Mouse (Mus musculus) neural tube, embryonic 12.5 days (tissue): Measurements from ENCODE around the gene Tfap2e. TPM values are rescaled to one million over a fixed set of nuclear protein-coding genes. Genes with fewer than 3 reads are reported as not detected.

Source experiments
- ATAC-seq: fragments of 200-750 bp; cut with Nextera tagmentation; 2 replicates; pipeline ENCODE4 v1.8.0; 2017; ENCODE audit warnings: low read depth, mild to moderate bottlenecking, moderate TSS enrichment, moderate library complexity; ENCODE audit not compliant: low FRiP score
- H3K27ac ChIP-seq: fragments of 300-500 bp; sonication (generic); 2 replicates; pipeline ENCODE4 v1.5.1; 2016
- H3K27me3 ChIP-seq: fragments of 300-500 bp; sonication (generic); replicated peaks from 2 replicates; pipeline ENCODE4 v1.6.1; 2016; ENCODE audit warnings: mild to moderate bottlenecking
- H3K36me3 ChIP-seq: fragments of 300-500 bp; sonication (generic); 2 replicates; pipeline ENCODE4 v1.6.1; 2016; ENCODE audit warnings: mild to moderate bottlenecking
- H3K4me1 ChIP-seq: fragments of 300-500 bp; sonication (generic); 2 replicates; pipeline ENCODE4 v1.6.1; 2016
- H3K4me2 ChIP-seq: fragments of 300-500 bp; sonication (generic); replicated peaks from 2 replicates; pipeline ENCODE4 v1.6.1; 2016; ENCODE audit warnings: mild to moderate bottlenecking
- H3K4me3 ChIP-seq: fragments of 300-500 bp; sonication (generic); 2 replicates; pipeline ENCODE4 v1.5.1; 2016
- H3K9ac ChIP-seq: fragments of 300-500 bp; sonication (generic); 2 replicates; pipeline ENCODE4 v1.6.1; 2016; ENCODE audit warnings: mild to moderate bottlenecking
- H3K9me3 ChIP-seq: fragments of 300-500 bp; sonication (generic); 2 replicates; pipeline ENCODE4 v1.6.1; 2016; ENCODE audit warnings: mild to moderate bottlenecking
- WGBS: fragments of 180-500 bp; shearing (Covaris S2); methylation state at CpG from one replicate; pipeline ENCODE4 v1.1.7; 2016; 5-methylcytosine and 5-hydroxymethylcytosine counted together
- polyA plus RNA-seq: library from polyadenylated mRNA; unstranded; fragments of >200 nt; fragmentation: Nextera tagmentation; extraction: Ambion mirVana; gene quantifications from 2 replicates; pipeline ENCODE4 v1.2.1, GENCODE M21; 2016

Gene Tfap2e
- polyA plus RNA-seq: 0.33 and 0.38 TPM in 2 replicates

DNA sequence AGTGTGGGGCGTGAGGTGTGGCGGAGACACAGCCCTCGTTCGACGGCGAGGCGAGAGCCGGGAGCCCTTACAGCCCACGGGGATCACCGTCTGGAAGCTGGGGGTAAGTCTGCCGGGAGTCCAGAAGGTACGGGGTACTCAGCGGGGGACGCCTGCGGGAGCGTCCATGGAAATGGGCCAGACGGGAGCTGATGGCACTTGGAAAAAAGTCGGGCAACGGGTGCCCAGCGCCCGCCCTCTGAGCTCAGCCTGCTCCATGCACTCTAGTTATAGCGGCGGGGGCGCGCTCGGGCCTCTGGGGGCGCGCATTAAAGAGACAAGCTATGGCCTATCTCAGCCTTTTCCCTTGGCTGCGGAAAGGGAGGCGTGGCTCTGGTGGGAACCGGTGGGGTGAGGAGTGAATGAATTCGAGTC lies at the start of gene Tfap2e:
Gene Tfap2e (minus strand): TSS at position 240 of the 414 bp plus-strand sequence.
- peaks cover 82% of the 10 kb centered on the region for H3K27me3 ChIP-seq
- peak within 1 kb of the TSS; percentile 21 for H3K4me3 ChIP-seq
- H3K9ac ChIP-seq: no peak within 1 kb of the TSS
- no peaks in the 10 kb centered on the region for H3K36me3 ChIP-seq
- WGBS: 2% methylated on average over 32 of the region's 32 CpGs
- H3K4me1 ChIP-seq: peaks cover 12% of the 10 kb centered on the region
- H3K4me2 ChIP-seq: peak within 1 kb of the TSS; percentile 50
- peak; percentile 57 for ATAC-seq
- no peaks in the 10 kb centered on the region for H3K9me3 ChIP-seq
- H3K27ac ChIP-seq: no peak within 1 kb of the TSS

DNA sequence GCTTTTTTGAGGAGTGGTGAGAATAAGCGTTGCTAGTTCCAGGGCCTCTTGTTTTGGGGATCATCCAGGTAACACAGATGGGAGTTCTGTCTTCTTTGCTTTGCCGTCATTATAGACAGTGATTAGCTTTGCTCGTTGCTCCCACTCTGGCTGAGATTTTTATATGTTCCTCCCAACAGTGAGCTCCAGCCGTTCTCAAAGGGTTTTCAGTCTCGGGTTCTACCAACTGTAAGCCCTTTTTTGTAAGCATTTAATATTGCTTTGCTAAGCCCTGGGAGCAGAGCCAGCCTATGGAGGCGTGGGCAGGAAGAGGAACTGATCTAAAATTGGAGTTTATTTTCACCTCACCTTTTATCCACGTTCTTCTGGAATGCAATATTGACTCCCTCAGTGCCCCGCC lies 47.0 kb upstream of the Tfap2e start:
- no peaks in the 10 kb centered on the region for H3K27me3 ChIP-seq
- no peak overlapping the region for H3K4me3 ChIP-seq
- no peaks in the 10 kb centered on the region for H3K36me3 ChIP-seq
- H3K9ac ChIP-seq: no peak overlapping the region
- no peak overlapping the region for H3K27ac ChIP-seq
- 81% methylated on average over 8 of the region's 8 CpGs for WGBS
- H3K4me2 ChIP-seq: no peak overlapping the region
- peaks cover 28% of the 10 kb centered on the region for H3K4me1 ChIP-seq
- ATAC-seq: no peak
- no peaks in the 10 kb centered on the region for H3K9me3 ChIP-seq

DNA sequence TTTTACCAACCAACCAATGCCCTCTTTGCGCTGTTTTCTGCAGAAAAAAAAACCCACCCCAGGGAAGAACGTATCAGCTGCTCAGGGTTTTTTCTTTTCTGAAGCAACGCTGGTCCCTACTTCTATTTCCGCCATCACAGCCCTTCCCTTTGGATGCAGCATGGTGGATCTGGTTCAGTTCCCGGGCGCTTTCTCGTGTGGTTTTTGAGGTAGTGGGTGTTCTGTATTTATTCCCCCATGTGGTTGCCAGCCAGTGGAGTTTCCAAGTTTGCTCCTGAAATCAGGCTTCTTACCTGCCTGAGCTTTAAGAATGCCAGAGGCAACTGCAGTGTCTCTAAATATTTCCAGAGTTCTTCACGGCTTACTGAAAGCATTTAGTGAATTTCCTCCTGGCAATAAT lies 46.5 kb upstream of the Tfap2e start:
- Histone ChIP-seq H3K4me3 (no peak overlapping the region), H3K9ac (no peak overlapping the region), H3K27ac (no peak overlapping the region), H3K4me1 (peaks cover 31% of the 10 kb centered on the region), H3K27me3 (no peaks in the 10 kb centered on the region), H3K4me2 (no peak overlapping the region), H3K36me3 (no peaks in the 10 kb centered on the region), H3K9me3 (no peaks in the 10 kb centered on the region)
- no peak for ATAC-seq
- 89% methylated on average over 8 of the region's 8 CpGs for WGBS

DNA sequence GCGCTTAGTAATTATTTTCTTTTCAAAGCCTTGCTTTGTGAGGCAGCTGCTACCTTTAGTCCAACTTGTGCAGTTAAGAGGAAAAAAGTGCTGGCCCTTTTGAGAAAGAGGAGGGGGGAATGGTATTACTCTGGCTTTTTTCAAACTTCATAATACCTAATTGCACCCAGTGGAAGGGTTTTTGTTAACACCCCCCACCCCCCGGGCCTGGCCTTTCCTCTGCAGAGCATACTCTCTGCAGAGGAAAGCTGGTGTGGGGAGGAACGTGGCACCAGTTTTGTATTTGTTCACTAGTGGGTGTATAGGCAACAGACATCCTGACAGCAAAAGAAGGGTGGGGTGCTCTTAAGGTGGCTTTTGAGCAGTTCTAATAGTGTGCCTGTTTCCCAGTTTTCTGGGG lies 45.8 kb upstream of the Tfap2e start:
- Histone ChIP-seq H3K27ac (no peak overlapping the region), H3K9me3 (no peaks in the 10 kb centered on the region), H3K36me3 (no peaks in the 10 kb centered on the region), H3K4me3 (no peak overlapping the region), H3K4me1 (peaks cover 38% of the 10 kb centered on the region), H3K27me3 (no peaks in the 10 kb centered on the region), H3K9ac (no peak overlapping the region), H3K4me2 (no peak overlapping the region)
- ATAC-seq: no peak
- WGBS: 51% methylated on average over 3 of the region's 3 CpGs

DNA sequence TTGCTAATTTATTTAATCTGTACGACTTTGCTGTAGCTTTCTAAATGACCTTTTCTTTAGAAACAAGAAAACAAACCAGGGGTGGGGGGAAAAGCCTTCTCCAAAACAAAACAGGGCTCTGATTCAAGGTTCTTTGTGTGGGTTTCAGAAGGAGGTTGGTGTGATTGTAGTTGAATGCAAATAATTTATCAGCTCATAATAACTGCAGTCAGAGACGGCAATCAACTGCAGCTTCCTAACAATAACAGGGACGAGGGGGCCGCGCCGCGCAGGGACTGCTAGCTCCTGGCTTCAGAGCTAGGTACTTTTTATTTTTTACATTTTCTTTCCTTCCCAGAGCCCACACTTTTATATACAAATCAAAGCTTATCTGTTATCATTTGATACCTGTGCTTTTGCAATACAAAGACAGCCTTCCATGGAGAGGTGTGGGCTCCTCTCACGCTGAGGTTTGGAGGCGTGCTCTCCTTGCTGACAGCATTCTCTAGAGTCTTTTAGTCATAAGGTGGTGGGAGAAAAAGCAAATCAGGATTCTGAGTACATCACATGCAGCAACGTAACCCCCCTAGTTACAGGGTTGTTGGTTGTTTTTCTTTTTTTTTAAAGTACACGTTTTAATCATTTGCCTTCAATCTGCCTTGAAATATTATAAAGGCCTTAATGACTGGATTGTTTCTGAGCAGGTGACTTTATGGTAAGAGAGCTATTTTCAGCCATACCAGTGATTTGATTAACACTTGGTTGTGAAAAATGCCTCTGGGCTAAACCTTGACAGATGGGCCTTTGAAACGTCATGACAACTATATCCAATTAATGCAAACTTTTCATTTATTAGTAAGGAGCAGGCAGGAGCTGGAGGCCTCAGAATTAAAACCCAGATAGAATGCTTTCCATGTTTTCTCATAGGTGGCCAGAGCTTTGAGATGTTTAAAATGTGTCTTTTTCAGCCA lies 44.1 kb upstream of the Tfap2e start:
- no peak overlapping the region for H3K4me3 ChIP-seq
- no peak overlapping the region for H3K9ac ChIP-seq
- 33% methylated on average over 12 of the region's 12 CpGs for WGBS
- H3K9me3 ChIP-seq: no peaks in the 10 kb centered on the region
- H3K27ac ChIP-seq: 0 out of 2 replicates have a peak overlapping the region, but pooled peaks have one; percentile 9
- H3K36me3 ChIP-seq: no peaks in the 10 kb centered on the region
- peaks cover 38% of the 10 kb centered on the region for H3K4me1 ChIP-seq
- no peak for ATAC-seq
- peak overlapping the region; percentile 40 for H3K4me2 ChIP-seq
- H3K27me3 ChIP-seq: no peaks in the 10 kb centered on the region

DNA sequence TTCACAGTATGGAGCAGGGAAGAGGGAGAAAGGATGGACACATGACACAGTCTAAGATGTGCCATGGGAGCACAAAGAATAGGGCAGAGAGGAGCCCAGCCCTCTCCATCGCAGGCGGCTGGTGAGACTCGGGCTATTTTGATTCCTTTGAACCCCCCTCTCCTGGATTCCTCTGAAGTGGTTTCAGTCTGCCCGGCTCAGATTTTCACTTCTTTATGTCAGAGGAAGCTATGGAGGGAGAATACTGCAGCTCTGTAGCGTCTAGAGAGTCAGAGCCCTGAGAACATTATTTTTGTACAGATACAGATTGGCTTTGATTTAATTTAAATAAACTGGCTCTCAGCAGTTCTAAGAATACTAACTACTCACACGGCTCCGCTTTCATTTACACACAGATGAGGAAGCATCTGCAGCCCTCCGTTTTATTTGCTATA lies 43.1 kb upstream of the Tfap2e start:
- no peaks in the 10 kb centered on the region for H3K9me3 ChIP-seq
- no peak overlapping the region for H3K27ac ChIP-seq
- H3K4me2 ChIP-seq: peak overlapping the region; percentile 40
- H3K27me3 ChIP-seq: no peaks in the 10 kb centered on the region
- 0 out of 2 replicates have a peak overlapping the region, but pooled peaks have one; percentile 29 for H3K9ac ChIP-seq
- no peak overlapping the region for H3K4me3 ChIP-seq
- WGBS: 24% methylated on average over 8 of the region's 8 CpGs
- no peaks in the 10 kb centered on the region for H3K36me3 ChIP-seq
- peaks cover 38% of the 10 kb centered on the region for H3K4me1 ChIP-seq
- ATAC-seq: no peak; the same call in 1 of the 2 replicates

DNA sequence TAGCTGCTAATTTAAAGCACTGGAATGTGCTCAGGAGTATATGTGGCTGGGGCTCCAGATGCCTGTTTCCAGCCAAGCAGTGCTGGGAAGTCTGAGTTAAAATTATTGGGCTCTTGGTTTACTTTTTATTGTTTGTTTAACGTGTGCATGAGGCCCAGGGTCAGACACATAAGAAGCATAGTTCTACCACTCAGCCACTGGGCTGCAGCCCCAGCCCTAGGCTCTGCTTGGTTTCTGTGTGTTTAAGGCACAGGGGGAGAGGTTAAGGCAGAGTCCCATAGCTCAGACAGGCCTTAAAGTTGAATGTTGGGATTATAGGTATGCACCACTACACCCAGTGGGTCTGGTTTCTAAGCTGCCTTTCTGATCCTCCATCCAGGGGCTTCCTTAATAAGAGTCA lies 39.1 kb upstream of the Tfap2e start:
- Histone ChIP-seq H3K36me3 (peaks cover 8% of the 10 kb centered on the region; the same call in 1 of the 2 replicates), H3K27me3 (no peaks in the 10 kb centered on the region), H3K4me1 (peaks cover 21% of the 10 kb centered on the region), H3K27ac (no peak overlapping the region), H3K9me3 (no peaks in the 10 kb centered on the region), H3K9ac (no peak overlapping the region), H3K4me2 (no peak overlapping the region), H3K4me3 (no peak overlapping the region)
- no peak for ATAC-seq
- WGBS: 74% methylated on average over 1 of the region's 1 CpGs

DNA sequence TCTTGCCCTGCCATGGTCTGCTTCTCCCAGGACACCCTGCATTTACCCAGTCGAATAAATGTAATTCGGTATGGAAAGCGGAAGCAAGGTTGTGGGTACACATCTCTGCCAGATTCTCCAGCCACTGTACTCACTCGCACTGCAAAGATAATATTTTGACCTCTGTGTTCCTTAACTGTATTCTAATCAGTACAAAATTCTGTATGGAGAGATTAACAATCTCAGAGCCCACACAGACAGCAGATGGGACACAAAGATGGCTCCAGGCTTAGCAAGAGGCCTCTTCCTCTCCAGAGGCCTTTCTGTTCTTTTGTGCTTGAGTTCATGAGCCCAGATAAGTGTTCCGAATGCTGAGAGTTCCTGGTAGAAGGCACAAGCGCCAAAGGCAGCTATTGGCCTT lies 37.8 kb upstream of the Tfap2e start:
- ATAC-seq: no peak
- peaks cover 10% of the 10 kb centered on the region; the same call in 1 of the 2 replicates for H3K4me1 ChIP-seq
- peaks cover 13% of the 10 kb centered on the region; the same call in 1 of the 2 replicates for H3K36me3 ChIP-seq
- no peak overlapping the region for H3K4me2 ChIP-seq
- no peaks in the 10 kb centered on the region for H3K9me3 ChIP-seq
- 94% methylated on average over 6 of the region's 6 CpGs for WGBS
- H3K27me3 ChIP-seq: no peaks in the 10 kb centered on the region
- no peak overlapping the region for H3K27ac ChIP-seq
- no peak overlapping the region for H3K9ac ChIP-seq
- no peak overlapping the region for H3K4me3 ChIP-seq

DNA sequence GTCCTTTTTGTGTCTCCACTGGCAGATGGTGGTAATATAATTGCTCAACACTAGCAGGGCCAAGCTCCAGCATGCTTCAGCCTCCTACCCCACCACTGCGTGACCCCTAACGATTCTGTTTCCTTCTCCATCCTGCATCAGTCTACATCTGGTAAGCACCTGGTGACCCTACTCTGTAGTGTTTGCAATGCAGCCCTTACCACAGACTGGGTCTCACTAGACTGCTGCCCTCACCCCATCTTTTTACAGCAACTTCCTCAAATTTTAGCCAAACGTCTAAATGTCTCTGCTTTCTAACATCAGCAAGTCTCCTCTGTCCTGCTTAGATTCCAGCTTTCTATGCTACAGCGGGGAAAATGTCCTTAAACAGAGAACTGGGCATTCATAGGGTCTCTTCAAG lies 34.8 kb upstream of the Tfap2e start:
- 89% methylated on average over 4 of the region's 4 CpGs for WGBS
- H3K4me2 ChIP-seq: no peak overlapping the region
- no peaks in the 10 kb centered on the region for H3K9me3 ChIP-seq
- H3K27ac ChIP-seq: no peak overlapping the region
- H3K4me3 ChIP-seq: no peak overlapping the region
- H3K9ac ChIP-seq: no peak overlapping the region
- no peak for ATAC-seq
- no peaks in the 10 kb centered on the region for H3K27me3 ChIP-seq
- H3K36me3 ChIP-seq: peaks cover 17% of the 10 kb centered on the region; the same call in 1 of the 2 replicates
- no peaks in the 10 kb centered on the region for H3K4me1 ChIP-seq

DNA sequence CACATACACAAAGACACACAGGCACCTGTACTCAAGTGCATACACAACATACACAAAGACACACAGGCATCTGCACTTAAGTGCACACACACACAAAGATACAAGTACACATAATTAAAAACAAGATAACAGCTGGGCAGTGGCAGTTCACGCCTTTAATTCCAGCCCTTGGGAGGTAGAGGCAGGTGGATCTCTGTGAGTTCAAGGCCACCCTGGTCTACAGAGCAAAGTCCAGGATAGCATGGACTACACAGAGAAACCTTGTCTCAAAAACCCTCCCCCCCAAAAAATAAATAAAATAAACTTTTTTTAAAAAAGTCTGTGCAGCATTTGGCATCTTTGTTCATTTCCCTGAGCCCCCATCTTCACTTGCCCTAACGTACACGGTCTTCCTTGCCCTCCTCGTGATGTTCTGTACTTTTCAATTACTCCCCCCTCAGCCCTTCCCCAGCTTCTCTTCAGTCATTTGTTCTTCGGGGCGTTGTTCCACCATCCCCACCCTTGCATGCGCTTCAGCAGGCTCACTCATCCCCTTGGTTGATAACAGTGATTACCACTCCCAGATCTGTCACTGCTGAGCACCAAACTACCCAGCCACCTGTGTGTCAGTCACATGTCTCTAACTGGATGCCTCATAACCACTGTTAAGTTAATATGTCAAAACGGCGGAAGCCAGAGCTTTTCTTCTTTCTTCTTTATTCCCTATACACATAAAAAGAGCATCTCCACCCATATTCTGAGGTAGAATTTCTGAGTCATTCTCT lies 33.9 kb upstream of the Tfap2e start:
- H3K4me2 ChIP-seq: no peak overlapping the region
- no peaks in the 10 kb centered on the region for H3K27me3 ChIP-seq
- H3K4me1 ChIP-seq: no peaks in the 10 kb centered on the region
- H3K27ac ChIP-seq: no peak overlapping the region
- WGBS: 92% methylated on average over 9 of the region's 9 CpGs
- H3K4me3 ChIP-seq: no peak overlapping the region
- no peaks in the 10 kb centered on the region for H3K9me3 ChIP-seq
- H3K9ac ChIP-seq: no peak overlapping the region
- H3K36me3 ChIP-seq: peaks cover 17% of the 10 kb centered on the region; the same call in 1 of the 2 replicates
- ATAC-seq: no peak

DNA sequence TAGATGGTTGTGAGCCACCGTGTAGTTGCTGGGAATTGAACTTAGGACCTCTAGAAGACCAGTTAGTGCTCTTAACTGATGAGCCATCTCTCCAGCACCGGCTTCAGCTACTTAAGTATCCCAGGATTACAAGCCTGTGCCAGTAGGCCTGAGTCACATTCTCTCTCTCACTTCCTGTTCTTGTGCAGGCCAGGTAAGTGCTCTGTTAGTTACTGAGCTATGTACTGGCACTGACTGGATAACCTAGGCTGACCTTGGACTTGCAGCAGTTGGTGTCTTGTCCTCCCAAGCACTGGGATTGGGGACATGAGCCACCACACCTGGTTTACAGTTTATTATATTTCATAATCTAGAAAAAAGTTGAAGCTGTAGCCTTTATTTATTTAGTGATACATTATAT lies 27.4 kb upstream of the Tfap2e start:
- Histone ChIP-seq H3K4me3 (no peak overlapping the region), H3K4me1 (no peaks in the 10 kb centered on the region), H3K36me3 (peaks cover 33% of the 10 kb centered on the region), H3K4me2 (no peak overlapping the region), H3K9ac (no peak overlapping the region), H3K27ac (no peak overlapping the region), H3K9me3 (no peaks in the 10 kb centered on the region), H3K27me3 (no peaks in the 10 kb centered on the region)
- WGBS: 94% methylated on average over 2 of the region's 2 CpGs
- ATAC-seq: no peak
